Mouse (Mus musculus) urinary bladder, postnatal 25 days (tissue): Measurements from ENCODE around the gene A730049H05Rik.

Experiments used
- DNase-seq: peaks from one replicate; pipeline ENCODE4 v3.0.0; 2022; ENCODE audit warnings: low spot score

Gene A730049H05Rik

DNA sequence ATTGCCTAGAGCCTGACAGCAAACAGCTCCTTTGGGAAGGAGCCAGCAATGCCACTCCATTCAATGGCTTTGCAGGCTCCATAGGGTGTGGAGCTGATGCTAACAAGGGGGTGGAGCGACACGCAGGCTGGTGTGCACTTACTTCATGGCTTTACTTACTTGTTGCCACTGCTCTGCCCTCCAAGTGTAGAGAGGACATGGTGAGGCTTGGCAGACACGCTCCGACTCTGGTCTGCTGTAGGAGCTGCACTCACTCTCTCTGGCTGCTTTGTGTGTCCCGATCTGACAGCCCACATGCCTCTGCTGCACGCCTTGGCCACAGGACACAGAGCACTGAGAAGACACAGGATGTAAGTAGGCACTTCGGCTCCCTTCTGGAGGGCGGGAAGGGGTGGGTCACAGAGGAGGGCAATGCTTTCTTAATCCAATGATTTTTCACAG is at the start of gene A730049H05Rik:
Gene A730049H05Rik, plus strand, starts transcription at position 168 of the 441 bp plus-strand sequence.
- DNase-seq: no peak

DNA sequence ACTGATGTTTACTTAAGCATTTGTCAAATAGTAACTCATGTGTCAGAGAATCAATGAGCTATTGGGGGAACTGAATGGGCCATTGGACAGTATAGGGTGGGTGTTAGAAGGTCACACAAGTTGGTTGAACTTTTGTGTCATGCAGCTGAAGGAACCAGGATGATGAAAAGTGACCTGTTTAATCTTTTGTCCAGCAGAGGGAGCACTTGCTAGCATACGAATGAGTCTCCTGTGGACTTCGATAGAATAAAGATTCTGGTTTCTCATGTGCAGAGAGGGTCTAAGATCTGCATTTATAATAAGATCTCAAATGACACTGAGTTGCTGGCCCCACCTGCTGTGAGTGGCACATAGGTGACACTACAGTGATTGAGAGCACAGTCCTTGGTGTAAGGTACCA is 39.9 kb upstream of the A730049H05Rik start:
- peak; percentile 16 for DNase-seq

DNA sequence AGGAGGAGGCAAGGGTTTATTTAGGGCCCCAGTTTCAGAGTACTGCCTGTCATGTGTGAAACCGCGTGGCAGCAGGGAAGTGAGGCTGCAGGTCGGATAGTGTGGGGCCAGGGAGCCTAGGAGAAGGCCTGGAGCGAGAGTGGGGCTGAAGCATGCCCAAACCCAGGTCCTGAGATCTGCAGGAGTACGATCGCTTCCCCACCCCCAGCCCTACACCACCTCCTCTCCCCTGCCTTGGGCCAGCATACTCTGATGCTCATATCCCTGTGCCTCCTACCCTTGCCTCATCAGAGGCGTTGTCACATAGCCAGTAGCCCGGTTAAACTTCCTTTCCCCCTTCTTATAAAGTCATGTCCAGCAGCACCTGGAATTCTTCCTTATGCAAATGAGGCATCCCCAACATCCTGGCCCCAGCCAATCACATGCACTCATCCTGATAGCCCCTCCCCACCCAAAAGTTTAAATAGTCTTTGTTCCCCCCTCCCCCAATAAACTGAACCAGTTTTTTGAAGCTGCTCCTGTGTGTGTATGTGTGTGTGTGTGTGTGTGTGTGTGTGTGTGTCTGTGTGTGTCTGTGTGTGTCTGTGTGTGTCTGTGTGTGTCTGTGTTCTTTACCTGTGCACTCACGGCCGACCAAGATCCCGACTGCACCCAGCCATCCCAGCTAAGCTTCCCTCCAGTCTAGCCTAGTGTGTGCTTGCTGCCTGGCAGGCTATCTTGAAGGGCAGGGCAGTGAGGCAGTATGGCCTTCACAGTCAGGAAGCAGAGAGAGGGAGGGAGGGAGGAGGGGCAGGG is 36.9 kb upstream of the A730049H05Rik start:
- no peak for DNase-seq

DNA sequence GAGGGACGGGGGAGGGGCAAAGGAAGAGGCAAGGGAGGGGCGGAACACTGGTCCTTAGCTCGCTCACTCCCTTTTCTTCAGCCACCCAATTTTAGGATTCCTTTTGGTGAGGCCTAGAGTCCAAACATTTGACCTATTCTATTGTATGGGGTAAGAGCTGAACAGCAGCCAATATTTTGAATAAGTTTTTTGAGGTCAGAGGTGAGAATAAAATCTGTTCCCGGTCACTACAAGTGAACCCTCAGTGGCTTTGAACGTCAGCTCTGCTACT is 36.4 kb upstream of the A730049H05Rik start:
- no peak for DNase-seq

DNA sequence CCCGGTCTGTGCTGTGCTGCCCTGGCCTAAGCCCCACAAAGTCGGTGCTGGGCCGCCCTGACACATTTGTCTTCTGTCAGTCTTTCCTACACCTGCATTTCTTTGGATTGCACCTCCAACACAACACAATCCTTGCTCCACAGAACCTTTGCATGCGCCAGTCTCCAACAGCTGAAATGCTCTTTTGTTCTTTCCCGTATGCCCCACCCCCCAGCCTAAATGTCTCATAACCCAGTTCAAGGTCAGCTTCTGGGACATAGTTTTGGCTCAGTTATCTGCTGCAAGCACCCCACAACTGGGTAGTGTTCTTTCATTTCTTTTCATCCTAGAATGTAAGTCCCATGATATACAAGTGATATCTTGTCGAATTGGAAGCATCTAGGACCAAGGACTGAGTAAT is 34.8 kb upstream of the A730049H05Rik start:
- DNase-seq: no peak

DNA sequence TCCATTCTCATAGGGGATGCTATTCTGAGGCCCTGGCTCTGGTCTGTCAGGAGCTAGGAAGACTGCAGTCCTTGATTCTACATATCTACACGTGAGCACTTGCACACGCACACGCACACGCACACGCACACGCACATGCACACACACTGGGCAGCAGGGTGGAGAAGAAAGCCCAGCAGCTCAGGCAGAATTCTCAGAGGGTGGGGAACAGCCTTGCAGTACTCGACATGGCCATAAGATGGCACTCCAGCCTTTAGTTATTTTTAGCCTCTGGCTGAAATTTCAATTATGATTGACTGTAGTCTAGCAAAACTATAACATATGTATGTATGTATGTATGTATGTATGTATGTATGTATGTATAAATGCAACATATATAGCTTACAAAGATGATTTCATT is 31.5 kb upstream of the A730049H05Rik start:
- peak; percentile 52 for DNase-seq

DNA sequence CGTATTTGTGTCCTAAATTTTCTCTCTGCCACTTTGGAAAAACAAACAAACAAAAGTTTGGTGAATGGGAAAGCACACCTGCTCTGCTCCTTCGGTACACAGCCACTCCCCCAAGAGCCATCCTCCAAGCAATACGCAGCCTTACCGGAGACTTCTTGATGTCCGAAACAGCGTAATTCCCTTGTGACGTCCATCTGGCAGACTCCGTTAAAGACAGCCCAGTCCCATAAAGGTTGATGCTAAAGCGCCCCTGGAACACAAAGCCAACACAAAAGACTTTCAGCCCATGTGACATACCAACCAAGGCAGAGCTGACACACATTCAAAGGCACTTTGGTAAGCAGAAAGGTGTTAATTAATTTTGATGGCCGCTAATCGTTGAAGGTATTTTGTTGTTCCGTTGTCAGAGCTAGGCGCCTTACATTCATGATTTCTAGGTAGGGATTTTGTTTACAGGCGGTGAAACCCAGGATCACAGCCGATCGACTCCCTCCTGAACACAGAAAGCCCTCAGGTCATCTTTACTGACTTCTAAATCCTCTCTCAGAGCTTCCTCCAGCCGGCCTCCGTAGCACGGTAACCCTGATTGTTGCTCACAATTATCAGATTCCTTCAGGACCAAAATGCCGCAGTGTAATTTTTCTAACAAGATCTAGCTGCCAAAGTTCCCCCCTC is 29.4 kb upstream of the A730049H05Rik start:
- DNase-seq: no peak

DNA sequence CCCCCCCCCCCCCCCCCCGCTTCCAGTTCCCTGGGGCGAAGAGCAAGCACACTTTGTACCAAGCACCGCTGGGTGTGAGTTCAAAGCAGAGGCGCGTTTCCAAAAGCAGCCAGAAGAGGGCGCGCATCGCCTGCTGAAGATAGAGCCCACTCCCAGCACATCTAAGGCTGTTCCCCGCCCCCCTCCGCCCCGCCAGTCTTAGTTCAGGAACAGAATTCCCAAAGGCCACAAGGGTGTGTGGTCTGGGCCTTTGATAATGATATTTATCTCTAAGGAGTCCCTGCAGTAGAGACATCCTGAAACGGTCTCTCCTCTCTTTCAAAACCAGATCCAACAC is 28.9 kb upstream of the A730049H05Rik start:
- peak; percentile 88 for DNase-seq

DNA sequence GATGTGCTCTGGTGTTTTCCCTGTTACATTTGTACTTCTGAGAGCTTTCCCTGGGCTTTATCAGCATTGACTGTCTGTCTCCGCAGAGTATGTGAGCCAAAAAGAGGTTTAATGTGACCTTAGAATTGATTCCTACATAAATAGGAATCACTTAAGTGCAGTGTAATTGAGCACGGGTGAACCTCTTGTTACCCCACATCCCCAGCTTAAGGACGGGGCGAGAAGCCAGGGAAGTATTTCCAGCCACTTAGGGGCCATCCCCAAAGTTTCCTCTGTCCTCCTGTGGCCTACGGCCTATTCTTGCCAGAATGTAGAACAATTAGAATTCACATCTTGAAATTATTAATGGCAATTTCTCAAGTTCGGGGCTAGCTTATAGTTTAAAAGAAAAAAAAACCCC is 22.5 kb upstream of the A730049H05Rik start:
- no peak for DNase-seq

DNA sequence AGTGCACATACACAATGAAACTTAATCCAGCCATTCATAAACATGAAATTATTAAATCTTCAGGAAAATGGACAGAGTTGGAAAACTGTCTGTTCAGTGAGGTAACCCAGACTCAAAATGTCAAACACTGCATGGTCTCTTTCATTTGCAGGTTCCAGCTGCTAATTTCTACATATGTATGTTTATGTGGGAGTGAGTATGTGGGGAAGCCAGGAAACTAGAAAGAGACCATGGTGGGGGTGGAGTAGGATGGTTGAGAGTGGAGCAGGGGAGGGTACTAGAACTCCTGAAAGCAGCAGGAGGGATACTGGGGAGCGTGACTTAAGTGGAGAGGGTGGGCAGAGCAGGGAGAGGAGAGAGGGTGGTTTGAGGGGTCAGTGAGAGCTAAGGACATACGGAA is 14.8 kb upstream of the A730049H05Rik start:
- no peak for DNase-seq

DNA sequence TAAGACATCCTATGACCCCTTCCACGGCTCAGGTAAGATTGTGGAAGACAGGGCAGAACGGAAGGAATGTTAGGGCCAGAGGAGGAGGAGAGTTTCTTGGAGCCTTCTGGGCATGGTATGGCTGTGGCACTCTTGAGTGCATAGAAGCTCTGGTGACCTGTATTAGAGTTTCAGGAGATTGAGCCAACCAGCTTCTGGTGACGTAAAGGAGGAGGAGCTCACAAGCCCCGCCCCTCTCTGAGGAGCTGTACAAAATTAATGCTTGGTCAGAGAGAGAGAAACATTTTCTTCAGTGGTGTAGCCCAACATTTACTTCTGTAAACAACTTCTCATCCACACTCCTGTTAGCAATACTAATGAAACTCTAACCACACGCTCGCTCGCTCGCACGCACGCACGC is 13.9 kb upstream of the A730049H05Rik start:
- DNase-seq: no peak

DNA sequence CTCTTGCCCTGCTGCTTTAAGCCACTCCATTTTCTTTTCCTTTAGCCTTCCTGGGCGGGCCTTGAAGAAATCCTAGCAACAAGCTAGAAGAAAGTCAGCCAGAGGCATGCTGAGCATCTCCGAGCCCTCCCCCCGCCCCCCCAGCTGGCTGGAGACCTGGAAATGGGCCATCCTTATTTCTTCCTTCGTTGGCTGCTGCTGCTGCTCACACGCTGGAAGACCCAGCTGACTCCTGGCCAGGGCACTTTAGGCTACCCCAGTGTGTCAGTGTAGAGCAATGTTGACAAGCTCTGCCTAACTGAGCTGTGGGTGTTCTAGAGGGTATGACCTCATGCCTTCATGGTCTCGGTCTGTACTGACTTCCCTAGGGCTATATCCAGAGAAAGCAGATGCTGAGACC is 13.1 kb upstream of the A730049H05Rik start:
- DNase-seq: no peak

DNA sequence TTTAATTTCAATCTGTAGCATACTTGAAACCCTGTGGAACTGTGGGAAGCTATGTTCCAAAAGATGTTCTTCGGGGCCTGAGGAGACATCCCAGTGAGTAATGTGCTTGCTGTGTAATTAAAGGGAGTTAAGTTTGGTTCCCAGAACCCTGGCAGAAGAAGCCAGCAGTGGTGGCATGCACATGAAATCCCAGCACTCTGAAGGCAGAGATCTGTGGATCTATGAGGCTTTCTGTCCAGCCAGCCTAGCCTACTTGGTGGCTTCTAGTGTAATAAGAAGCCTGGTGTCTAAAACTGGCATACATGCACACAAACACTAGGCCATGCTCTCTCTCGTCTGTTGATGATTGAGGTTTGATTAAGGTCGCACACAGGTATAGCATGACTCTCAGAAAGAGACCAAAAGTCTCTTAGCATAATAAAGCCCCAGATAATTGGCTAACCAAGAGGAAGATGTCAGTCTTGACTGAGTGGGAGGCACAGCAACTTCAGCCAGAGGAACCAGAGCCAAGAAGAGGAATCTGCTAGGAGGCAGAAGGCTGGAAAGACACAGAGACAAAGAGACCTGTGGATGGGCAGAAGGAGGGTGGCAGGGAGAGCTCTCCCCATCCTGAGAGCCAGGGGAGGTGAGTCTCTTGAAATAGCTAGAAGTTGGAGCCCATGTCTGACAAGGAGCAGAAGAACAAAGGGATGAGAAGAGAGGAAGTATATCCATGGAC is 11.9 kb upstream of the A730049H05Rik start:
- DNase-seq: no peak

DNA sequence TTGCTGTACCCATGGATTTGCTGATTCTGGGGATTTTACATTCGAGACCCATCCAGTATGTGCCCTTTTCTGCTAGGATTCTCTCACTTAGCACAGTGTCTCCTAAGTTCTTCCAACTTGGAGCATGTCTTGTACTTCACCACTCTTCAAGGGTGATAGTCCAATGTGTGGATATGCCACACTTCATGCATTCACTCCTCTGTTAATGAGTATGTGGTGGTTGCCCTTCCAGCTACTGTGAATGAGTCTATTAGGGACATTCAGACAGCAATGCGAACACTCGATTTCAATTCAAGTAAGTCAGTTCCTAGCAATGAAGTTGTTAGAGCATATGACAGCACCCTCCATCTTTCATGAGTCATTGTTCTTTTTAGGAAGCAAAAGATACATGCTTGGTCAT is 6.5 kb upstream of the A730049H05Rik start:
- no peak for DNase-seq

DNA sequence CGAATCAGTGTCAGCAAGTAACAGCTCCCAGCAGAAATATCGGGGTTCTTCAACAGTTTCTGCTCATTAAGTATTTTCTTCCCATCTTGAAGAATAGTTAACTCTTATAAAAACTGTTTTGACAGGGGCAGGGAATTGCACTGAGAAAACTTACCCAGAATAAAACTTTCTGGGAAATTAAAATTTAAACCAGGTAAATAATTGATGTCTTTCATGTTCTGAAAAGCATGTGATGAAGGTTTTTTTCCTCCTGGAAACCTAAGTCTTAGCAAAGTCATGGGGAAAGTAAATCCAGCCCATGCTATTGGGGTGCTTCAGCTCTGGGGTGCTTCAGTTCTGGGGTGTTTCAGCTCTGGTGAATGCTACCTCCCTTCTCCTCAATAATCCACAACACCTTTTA is 5.7 kb upstream of the A730049H05Rik start:
- DNase-seq: no peak

DNA sequence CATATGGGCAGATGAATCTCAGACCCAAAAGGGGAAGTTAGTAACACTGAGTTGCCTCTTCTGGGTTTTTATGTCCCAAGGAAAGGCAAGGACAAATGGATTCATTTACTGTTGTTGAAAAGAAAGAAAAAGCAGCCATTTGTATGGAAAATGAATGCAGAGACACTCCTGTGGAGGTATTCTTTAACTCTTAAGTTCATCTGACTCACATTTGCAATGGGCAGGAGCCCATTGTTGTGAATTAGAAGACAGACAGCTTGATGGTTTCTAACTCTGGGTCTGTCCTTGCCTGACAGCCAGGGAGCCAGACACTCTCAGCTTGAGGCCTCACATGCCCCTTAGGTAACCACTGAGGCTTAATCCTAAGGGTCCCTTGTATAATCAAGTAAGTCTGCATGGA is 4.7 kb upstream of the A730049H05Rik start:
- DNase-seq: no peak

DNA sequence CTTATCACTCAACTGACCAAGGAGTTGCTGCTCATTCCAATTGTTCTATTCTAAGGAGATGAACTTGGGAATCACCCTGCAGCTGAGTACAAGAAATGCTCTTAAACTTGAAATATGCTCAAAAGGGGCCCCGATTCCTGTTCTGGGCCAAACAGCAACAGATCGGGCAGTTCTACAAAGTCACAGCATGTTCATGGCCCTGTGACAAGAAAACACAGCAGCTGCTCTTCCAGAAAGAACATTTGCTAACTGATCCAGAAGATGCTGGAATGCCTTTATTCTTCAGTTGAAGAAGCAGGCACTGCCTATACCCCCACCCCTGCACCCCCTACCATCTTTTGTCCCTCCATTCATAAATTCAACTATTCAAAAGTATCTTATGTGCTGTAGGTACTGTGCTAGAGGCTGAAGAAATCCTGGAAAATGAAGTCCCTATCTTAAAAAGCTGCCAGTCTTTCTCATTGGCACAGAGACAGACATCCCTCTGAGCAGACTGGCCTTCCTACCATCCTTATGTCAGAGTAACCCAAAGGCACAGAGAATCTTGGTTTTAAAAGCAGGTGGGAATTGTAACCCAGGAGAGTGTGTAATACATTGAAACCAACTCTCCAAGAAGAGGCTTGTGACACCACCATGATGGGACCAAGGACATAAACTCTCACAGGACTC is 3.4 kb upstream of the A730049H05Rik start:
- DNase-seq: no peak

DNA sequence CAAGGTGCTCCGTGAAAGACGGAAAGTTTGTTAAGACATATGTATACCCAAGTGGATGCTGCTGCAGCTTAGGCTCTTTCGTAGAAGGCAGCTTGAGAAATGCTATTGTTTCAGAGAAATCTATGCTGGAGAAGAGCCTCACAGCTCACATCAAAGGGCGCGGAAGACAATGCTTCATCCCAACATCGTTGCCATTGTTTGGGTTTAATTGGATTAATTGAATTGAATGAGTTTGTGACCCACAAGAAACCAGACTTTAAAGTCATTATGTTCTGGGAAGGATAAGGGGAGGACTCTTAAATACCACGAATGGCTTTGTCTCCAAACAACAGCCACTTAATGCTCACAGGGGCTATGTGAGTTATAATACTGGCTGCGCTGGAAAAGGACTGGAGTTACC is 1.4 kb downstream of the A730049H05Rik start:
- no peak for DNase-seq

DNA sequence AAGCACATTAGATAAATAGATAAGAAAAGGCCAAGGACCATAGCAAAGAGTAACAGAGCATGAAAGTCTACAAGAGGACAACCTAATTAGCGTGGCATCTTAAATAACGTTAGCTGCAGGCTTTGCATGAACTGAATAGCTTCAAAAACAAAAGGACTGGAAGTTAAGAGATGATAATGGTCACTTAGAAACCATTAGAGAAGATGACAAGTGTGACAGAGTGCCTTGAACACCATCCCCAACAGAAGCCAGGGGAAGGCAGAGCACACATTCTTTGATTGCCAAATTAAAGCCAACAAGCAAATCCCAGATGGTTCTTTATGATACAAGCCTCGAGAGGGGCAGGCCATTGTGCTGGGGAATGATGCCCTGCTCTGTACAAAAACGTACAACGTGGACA is 5.3 kb downstream of the A730049H05Rik start:
- DNase-seq: no peak

DNA sequence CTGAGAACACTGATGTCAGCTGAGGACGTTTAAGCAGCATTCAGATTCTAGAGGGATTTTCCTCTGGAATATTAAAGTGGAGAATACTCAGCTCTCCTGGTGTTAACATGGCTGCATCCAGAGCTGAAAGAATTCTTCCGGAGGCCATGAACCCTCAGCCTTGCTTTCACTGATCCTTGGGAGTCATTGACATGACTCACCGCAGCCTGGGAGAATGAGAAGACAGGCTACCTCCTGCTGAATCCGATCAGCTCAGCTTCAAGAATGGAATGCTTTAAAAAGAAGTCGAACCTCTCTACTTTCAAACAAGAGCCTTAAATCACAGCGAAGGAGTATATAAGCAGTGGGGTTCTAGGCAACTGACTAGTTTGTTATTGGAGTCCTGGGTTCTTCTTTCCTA is 5.7 kb downstream of the A730049H05Rik start:
- no peak for DNase-seq

DNA sequence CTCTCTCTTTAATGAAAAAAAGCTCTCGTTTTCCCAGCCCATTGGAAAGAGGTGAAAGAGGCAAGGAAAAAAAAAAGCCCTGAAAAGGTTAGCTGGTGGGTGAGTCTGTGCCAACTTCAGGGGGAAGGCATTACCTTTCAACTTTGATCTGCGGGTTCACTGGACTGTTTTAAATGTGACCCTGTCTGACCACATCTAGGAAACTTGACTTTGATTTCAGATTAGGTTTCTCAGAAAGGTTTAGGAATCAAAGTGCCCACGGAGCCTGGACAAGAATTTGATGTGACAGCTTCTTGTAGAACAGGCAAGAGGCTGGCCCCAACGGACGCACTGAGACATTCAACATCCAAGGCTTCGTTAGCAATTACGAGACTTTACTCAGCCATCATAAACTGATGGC is 7.7 kb downstream of the A730049H05Rik start:
- DNase-seq: no peak

DNA sequence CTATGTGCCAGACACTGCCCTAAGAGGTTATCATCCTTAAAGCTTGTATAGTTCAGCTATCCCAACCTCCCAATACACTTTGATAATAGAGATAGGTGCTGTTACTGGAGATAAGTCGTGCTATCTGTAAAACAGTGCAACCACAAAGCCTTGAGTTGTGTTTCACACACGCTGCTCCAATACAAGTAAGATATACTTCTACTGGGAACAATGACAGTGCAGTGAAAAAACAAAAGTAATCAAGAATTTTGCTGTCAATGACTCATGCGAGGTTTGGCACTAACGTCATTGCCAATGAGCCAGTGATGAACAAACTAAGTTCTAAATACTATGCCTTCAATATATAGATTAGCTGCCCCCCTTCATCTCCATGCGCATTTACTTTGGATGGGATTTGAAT is 10.3 kb downstream of the A730049H05Rik start:
- no peak for DNase-seq

DNA sequence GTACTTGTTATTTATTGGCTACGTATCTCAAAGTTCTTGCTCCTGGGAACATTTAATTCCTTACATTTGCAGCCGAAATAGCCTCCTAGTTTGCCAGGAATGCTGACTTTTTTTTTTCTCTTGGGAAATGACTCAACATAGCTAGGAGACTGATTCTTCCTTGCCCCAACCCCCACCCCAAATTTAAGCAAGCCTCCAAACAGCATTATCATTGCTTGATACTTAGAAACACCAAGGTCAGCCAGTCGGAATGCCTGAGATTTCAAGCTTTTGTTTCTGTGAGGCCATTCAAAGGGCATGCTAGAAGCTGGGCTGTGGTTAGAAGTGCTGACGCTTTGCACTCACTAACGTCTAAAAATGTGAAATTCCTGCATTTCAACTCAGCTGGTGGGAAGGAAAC is 11.1 kb downstream of the A730049H05Rik start:
- DNase-seq: no peak
